Mouse (Mus musculus): Measurements from ENCODE around the gene Rtl8b.
"Not testable (repeated sequence)": the region's sequence is repeated elsewhere in the genome, so short reads cannot be mapped to it uniquely, and the experiment has no call there.

Rtl8b gene

GRCm38 (mm10) chrX:53670294-53670693, at the start of gene Rtl8b:
Gene Rtl8b, minus strand, starts transcription at chrX:53670408.
- peak; percentile 68 for DNase-seq

- DNase-seq, result no peak
Measured at GRCm38 (mm10) chrX:53716323-53717182, 46.3 kb upstream of the Rtl8b start.

- DNase-seq, result no peak
Measured at GRCm38 (mm10) chrX:53715942-53716322, 45.7 kb upstream of the Rtl8b start.

GRCm38 (mm10) chrX:53702673-53703072, 32.5 kb upstream of the Rtl8b start:
- no peak for DNase-seq

GRCm38 (mm10) chrX:53699225-53699624, 29.0 kb upstream of the Rtl8b start:
- no peak for DNase-seq

- no peak for DNase-seq
Measured at GRCm38 (mm10) chrX:53694008-53694777, 24.0 kb upstream of the Rtl8b start.

GRCm38 (mm10) chrX:53693141-53693540, 22.9 kb upstream of the Rtl8b start:
- no peak for DNase-seq

GRCm38 (mm10) chrX:53692065-53692464, 21.9 kb upstream of the Rtl8b start:
- DNase-seq, result no peak

GRCm38 (mm10) chrX:53684676-53685075, 14.5 kb upstream of the Rtl8b start:
- DNase-seq, result not testable (repeated sequence)

- not testable (repeated sequence) for DNase-seq
Measured at GRCm38 (mm10) chrX:53682650-53683049, 12.4 kb upstream of the Rtl8b start.

GRCm38 (mm10) chrX:53676943-53677342, 6.7 kb upstream of the Rtl8b start:
- DNase-seq, result peak; percentile 71

- peak; percentile 1 for DNase-seq
Measured at GRCm38 (mm10) chrX:53670696-53671095, 488 bp upstream of the Rtl8b start.

- not testable (repeated sequence) for DNase-seq
Measured at GRCm38 (mm10) chrX:53669557-53670270, 494 bp downstream of the Rtl8b start.

- not testable (repeated sequence) for DNase-seq
Measured at GRCm38 (mm10) chrX:53652917-53653316, 17.3 kb downstream of the Rtl8b start.

GRCm38 (mm10) chrX:53645885-53646284, 24.3 kb downstream of the Rtl8b start:
- no peak for DNase-seq

GRCm38 (mm10) chrX:53642980-53643961, 26.9 kb downstream of the Rtl8b start, which contains the start of gene Rtl8a:
Gene Rtl8a, minus strand, starts transcription at chrX:53643682.
- peak; percentile 69 for DNase-seq

GRCm38 (mm10) chrX:53642604-53642979, 27.6 kb downstream of the Rtl8b start:
- DNase-seq, result not testable (repeated sequence)

GRCm38 (mm10) chrX:53638107-53638506, 32.1 kb downstream of the Rtl8b start:
- not testable (repeated sequence) for DNase-seq
